In the genomic region with DNA sequence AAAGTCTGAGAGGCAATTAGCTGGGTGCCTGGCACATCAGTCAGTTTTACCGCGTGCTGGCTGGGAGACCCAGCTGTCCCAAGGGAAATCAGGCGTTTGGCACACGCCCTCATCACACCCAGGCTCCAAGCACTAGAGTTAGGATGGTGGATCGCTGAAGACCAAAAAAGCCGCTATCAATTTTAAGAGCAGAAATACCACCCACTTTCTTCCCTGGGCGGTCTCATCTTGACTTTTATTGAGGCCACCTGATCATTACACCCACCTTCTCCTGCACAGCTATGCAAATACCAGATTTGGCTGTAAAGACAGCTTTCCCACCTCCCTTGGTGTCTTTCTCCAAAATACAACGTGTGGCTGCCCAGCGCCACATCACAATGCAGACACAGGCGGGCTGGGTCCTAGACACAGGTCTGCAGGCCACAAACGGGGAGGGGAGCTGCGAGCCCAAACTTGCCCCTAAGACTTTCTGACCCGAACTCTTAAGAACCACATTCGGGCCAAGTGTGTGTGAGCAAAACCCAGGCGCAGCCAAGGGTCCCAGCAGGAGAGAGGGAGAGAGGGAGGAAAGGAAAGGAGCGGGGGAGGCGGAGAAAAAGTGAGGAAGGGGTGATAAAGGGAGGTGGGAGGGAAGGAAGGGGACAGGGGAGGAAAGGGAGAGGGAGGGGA, we compare ENCODE assay signal across 9 mouse cellular contexts. TPM values are rescaled to one million over a fixed set of nuclear protein-coding genes. Genes with fewer than 3 reads are reported as not detected.
DNase-seq lines count a peak whose midpoint lies in the region; ATAC-seq and TF ChIP-seq lines count a peak whose summit lies in the region.
"Had no signal": no experiment of that assay in that cellular context is flagged by ENCODE, and none has a peak within 500 bp of the region (broad histone marks: within the 10 kb centered on the region; RNA-seq: fewer than 3 reads in every experiment).

No protein-coding gene starts in this region.

- peak; percentile 37 for DNase-seq in adrenal gland, postnatal 14 days
- no peak for DNase-seq in adrenal gland, adult 18-20 months (ENCODE audit: low spot score in 2 of 2)
- DNase-seq in lung, postnatal 25 days (ENCODE audit: low spot score), result no peak
- DNase-seq in forebrain, postnatal 0 days, result peak; percentile 46
- DNase-seq in c-Kit-positive CD71-positive TER-119-positive erythroid progenitor cells, embryonic 14.5 days (ENCODE audit: low spot score), result no peak
- DNase-seq in cerebellum, adult 9-11 months, result no peak

- H3K4me1 ChIP-seq in lung, embryonic 15.5 days, result peaks cover 23% of the 10 kb centered on the region
- no peaks in the 10 kb centered on the region for H3K4me1 ChIP-seq in forebrain, postnatal 0 days (ENCODE audit: insufficient read depth)
- peaks cover 17% of the 10 kb centered on the region for H3K4me1 ChIP-seq in midbrain, embryonic 12.5 days

- H3K27me3 ChIP-seq in lung, embryonic 15.5 days, result no peaks in the 10 kb centered on the region
- H3K27me3 ChIP-seq in forebrain, postnatal 0 days (ENCODE audit: insufficient read depth, low read length), result no peaks in the 10 kb centered on the region
- peaks cover 24% of the 10 kb centered on the region for H3K27me3 ChIP-seq in midbrain, embryonic 12.5 days

- H3K36me3 ChIP-seq in lung, embryonic 15.5 days, result no peaks in the 10 kb centered on the region
- H3K36me3 ChIP-seq in forebrain, postnatal 0 days (ENCODE audit: insufficient read depth), result no peaks in the 10 kb centered on the region
- H3K36me3 ChIP-seq in midbrain, embryonic 12.5 days, result no peaks in the 10 kb centered on the region

- ATAC-seq in lung, embryonic 15.5 days (ENCODE audit: borderline replicate concordance, extremely low read depth, low FRiP score, low TSS enrichment), result no peak
- ATAC-seq in forebrain, postnatal 0 days, result 0 out of 2 replicates have a peak, but pooled peaks have one; percentile 34
- 0 out of 2 replicates have a peak, but pooled peaks have one; percentile 10 for ATAC-seq in midbrain, embryonic 12.5 days (ENCODE audit: low FRiP score, low read depth)

- peak overlapping the region; percentile 53 for H3K4me3 ChIP-seq in lung, embryonic 15.5 days
- peak overlapping the region; percentile 45 for H3K4me3 ChIP-seq in forebrain, postnatal 0 days (ENCODE audit: low read depth, low read length)
- peak overlapping the region; percentile 52 for H3K4me3 ChIP-seq in midbrain, embryonic 12.5 days

- peak overlapping the region; percentile 58; the same call in 1 of the 2 replicates for H3K9ac ChIP-seq in lung, embryonic 15.5 days
- H3K9ac ChIP-seq in forebrain, postnatal 0 days, result no peak overlapping the region
- H3K9ac ChIP-seq in midbrain, embryonic 12.5 days (replicated peaks), result peak overlapping the region; percentile 58; the same call in 1 of the 2 replicates

- H3K4me2 ChIP-seq in lung, embryonic 15.5 days, result peak overlapping the region; percentile 94
- H3K4me2 ChIP-seq in forebrain, postnatal 0 days (ENCODE audit: low read depth), result peak overlapping the region; percentile 85
- peak overlapping the region; percentile 84 for H3K4me2 ChIP-seq in midbrain, embryonic 12.5 days (replicated peaks)

- 23% methylated on average over 17 of the region's 17 CpGs for WGBS in lung, embryonic 15.5 days
- WGBS in forebrain, postnatal 0 days, result 14% methylated on average over 17 of the region's 17 CpGs
- 11% methylated on average over 17 of the region's 17 CpGs for WGBS in midbrain, embryonic 12.5 days

- no peak for TF ChIP-seq CTCF in forebrain, postnatal 0 days (IDR thresholded peaks at IDR 0.05; ENCODE audit: low read depth)

- H3K27ac ChIP-seq in lung, embryonic 15.5 days, result no peak overlapping the region
- no peak overlapping the region for H3K27ac ChIP-seq in forebrain, postnatal 0 days (ENCODE audit: low read depth, low read length)
- no peak overlapping the region for H3K27ac ChIP-seq in midbrain, embryonic 12.5 days (replicated peaks)

- H3K9me3 ChIP-seq in lung, embryonic 15.5 days, result no peaks in the 10 kb centered on the region
- H3K9me3 ChIP-seq in forebrain, postnatal 0 days (ENCODE audit: low read length), result no peaks in the 10 kb centered on the region
- H3K9me3 ChIP-seq in midbrain, embryonic 12.5 days, result no peaks in the 10 kb centered on the region

RNA-seq across cellular contexts. Expression of gene Gm42791, which starts 19.8 kb away (rescaled TPM):
- total RNA-seq in adrenal gland, postnatal 14 days (2021), result 5.6 and 6.2 TPM in 2 replicates
- total RNA-seq in adrenal gland, adult 18-20 months (2021), result 1 to 10 TPM; 3.4 to 8.0 TPM
- polyA plus RNA-seq in lung, embryonic 15.5 days (2015; fragmentation: Nextera tagmentation; extraction: Ambion mirVana), result 3.3 and 4.0 TPM in 2 replicates
- not detected in 2 replicates for total RNA-seq in forebrain, postnatal 0 days (2014; rRNA removed)
- polyA plus RNA-seq in forebrain, postnatal 0 days (2015; fragmentation: Nextera tagmentation; extraction: Ambion mirVana), result 2.0 and 5.7 TPM in 2 replicates
- 2.0 TPM in 1 of 2 replicates, not detected in the other for polyA plus RNA-seq in midbrain, embryonic 12.5 days (2016; fragmentation: Nextera tagmentation; extraction: Ambion mirVana)
- polyA plus RNA-seq: C2C12 had no signal

Comparison
In these comparisons a context has a peak if more than half of its experiments do, and no peak if none do; other contexts are left out.
1. DNase-seq: peak in adrenal gland, postnatal 14 days (single experiment) and forebrain, postnatal 0 days (single experiment); none in adrenal gland, adult 18-20 months (0 of 2), lung, postnatal 25 days (single experiment), c-Kit-positive CD71-positive TER-119-positive erythroid progenitor cells, embryonic 14.5 days (single experiment) and cerebellum, adult 9-11 months (single experiment).
2. Peak in every context shown above with its lines, with median percentiles within 50 percentile points of each other: H3K4me2 ChIP-seq and H3K4me3 ChIP-seq.